Mouse (Mus musculus): ENCODE measurements at regions not wholly inside any gene's neighbourhood (a gene's known extent, or its start where the extent isn't known, plus 50 kb on each side); places are given as distances from the start of the nearest gene placed in this dataset.

- no peak for TF ChIP-seq CTCF (IDR thresholded peaks at IDR 0.05; ENCODE audit: low read depth, low read length)
- no peak for TF ChIP-seq POLR2AphosphoS5 (IDR thresholded peaks at IDR 0.05; ENCODE audit: insufficient replicate concordance, low read depth, low read length)
- no peak for TF ChIP-seq GATA1 (IDR thresholded peaks at IDR 0.05; ENCODE audit: borderline replicate concordance, low read length)
- no peak for TF ChIP-seq TAL1 (conservative IDR thresholded peaks at IDR 0.05; ENCODE audit: low read depth, low read length)
- no peak for TF ChIP-seq GATA2 (IDR thresholded peaks at IDR 0.05; ENCODE audit: borderline replicate concordance, low read depth, low read length)
Measured at GRCm38 (mm10) chr9:61123431-61123830, 248.7 kb upstream of the Tle3 start.
